Mouse (Mus musculus) midbrain, embryonic 16.5 days (tissue): Measurements from ENCODE around the gene Papss1. TPM values are rescaled to one million over a fixed set of nuclear protein-coding genes. Genes with fewer than 3 reads are reported as not detected.

ENCODE experiments used
- ATAC-seq: fragments of 200-750 bp; cut with Nextera tagmentation; 2 replicates; pipeline ENCODE4 v1.8.0; 2017; ENCODE audit warnings: moderate TSS enrichment
- H3K27ac ChIP-seq: fragments of 300-500 bp; sonication (generic); 2 replicates; pipeline ENCODE4 v1.5.1; 2014; ENCODE audit warnings: mild to moderate bottlenecking, low read length, mixed read lengths
- H3K27me3 ChIP-seq: fragments of 300-500 bp; sonication (generic); 2 replicates; pipeline ENCODE4 v1.6.1; 2014; ENCODE audit warnings: low read depth, low read length, mixed read lengths; ENCODE audit not compliant: control insufficient read depth, insufficient read depth
- H3K36me3 ChIP-seq: fragments of 300-500 bp; sonication (generic); 2 replicates; pipeline ENCODE4 v1.6.1; 2014; ENCODE audit warnings: mild to moderate bottlenecking, low read length, moderate library complexity, mixed read lengths; ENCODE audit not compliant: control insufficient read depth, insufficient read depth
- H3K4me1 ChIP-seq: fragments of 300-500 bp; sonication (generic); 2 replicates; pipeline ENCODE4 v1.6.1; 2014; ENCODE audit warnings: mild to moderate bottlenecking, low read length, mixed read lengths; ENCODE audit not compliant: control insufficient read depth, insufficient read depth
- H3K4me2 ChIP-seq: fragments of 300-500 bp; sonication (generic); 2 replicates; pipeline ENCODE4 v1.6.1; 2014; ENCODE audit warnings: mild to moderate bottlenecking, low read length, mixed read lengths
- H3K4me3 ChIP-seq: fragments of 300-500 bp; sonication (generic); 2 replicates; pipeline ENCODE4 v1.5.1; 2014; ENCODE audit warnings: low read depth, mild to moderate bottlenecking, low read length, moderate library complexity, mixed read lengths
- H3K9ac ChIP-seq: fragments of 300-500 bp; sonication (generic); 2 replicates; pipeline ENCODE4 v1.6.1; 2014; ENCODE audit warnings: low read depth, low read length, mixed read lengths
- H3K9me3 ChIP-seq: fragments of 300-500 bp; sonication (generic); replicated peaks from 2 replicates; pipeline ENCODE4 v1.6.1; 2014; ENCODE audit warnings: mild to moderate bottlenecking, low read length, mixed read lengths; ENCODE audit not compliant: control insufficient read depth, poor library complexity, severe bottlenecking
- WGBS: fragments of 180-500 bp; shearing (Covaris S2); extraction: QIAGEN DNeasy Blood & Tissue Kit; methylation state at CpG from one replicate; pipeline ENCODE4 v1.1.7; 2014; 5-methylcytosine and 5-hydroxymethylcytosine counted together
- polyA plus RNA-seq: library from polyadenylated mRNA; unstranded; fragments of >200 nt; fragmentation: Nextera tagmentation; extraction: Ambion mirVana; gene quantifications from 2 replicates; pipeline ENCODE4 v1.2.1, GENCODE M21; 2015

Papss1 gene
- polyA plus RNA-seq, 1 experiment from 2014 or later: 127 TPM

- H3K4me1 ChIP-seq: no peaks in the 10 kb centered on the region
- H3K4me2 ChIP-seq: no peak overlapping the region
- H3K27me3 ChIP-seq: no peaks in the 10 kb centered on the region
- H3K27ac ChIP-seq: no peak overlapping the region
- H3K9me3 ChIP-seq: no peaks in the 10 kb centered on the region
- 91% methylated on average over 11 of the region's 11 CpGs for WGBS
- H3K4me3 ChIP-seq: no peak overlapping the region
- H3K36me3 ChIP-seq: peaks cover 3% of the 10 kb centered on the region; the same call in 1 of the 2 replicates
- ATAC-seq: no peak
- no peak overlapping the region for H3K9ac ChIP-seq
Observed at GRCm38 (mm10) chr3:131600726-131601125, 36.2 kb downstream of the Papss1 start.

GRCm38 (mm10) chr3:131601366-131601765, 36.8 kb downstream of the Papss1 start:
- Histone ChIP-seq H3K27ac (no peak overlapping the region), H3K36me3 (peaks cover 3% of the 10 kb centered on the region; the same call in 1 of the 2 replicates), H3K4me2 (no peak overlapping the region), H3K9ac (no peak overlapping the region), H3K4me3 (no peak overlapping the region), H3K4me1 (no peaks in the 10 kb centered on the region), H3K9me3 (no peaks in the 10 kb centered on the region), H3K27me3 (no peaks in the 10 kb centered on the region)
- 100% methylated on average over 1 of the region's 1 CpGs for WGBS
- ATAC-seq: no peak

GRCm38 (mm10) chr3:131602995-131603414, 38.4 kb downstream of the Papss1 start:
- H3K4me2 ChIP-seq: no peak overlapping the region
- no peaks in the 10 kb centered on the region for H3K9me3 ChIP-seq
- no peak overlapping the region for H3K9ac ChIP-seq
- H3K4me1 ChIP-seq: no peaks in the 10 kb centered on the region
- H3K27me3 ChIP-seq: no peaks in the 10 kb centered on the region
- H3K27ac ChIP-seq: no peak overlapping the region
- H3K36me3 ChIP-seq: peaks cover 16% of the 10 kb centered on the region
- WGBS: 80% methylated on average over 4 of the region's 4 CpGs
- ATAC-seq: no peak
- H3K4me3 ChIP-seq: no peak overlapping the region

- peaks cover 29% of the 10 kb centered on the region for H3K36me3 ChIP-seq
- no peak for ATAC-seq
- WGBS: 98% methylated on average over 6 of the region's 6 CpGs
- H3K4me2 ChIP-seq: no peak overlapping the region
- no peaks in the 10 kb centered on the region for H3K27me3 ChIP-seq
- no peak overlapping the region for H3K9ac ChIP-seq
- H3K27ac ChIP-seq: no peak overlapping the region
- no peaks in the 10 kb centered on the region for H3K9me3 ChIP-seq
- no peak overlapping the region for H3K4me3 ChIP-seq
- no peaks in the 10 kb centered on the region for H3K4me1 ChIP-seq
Observed at GRCm38 (mm10) chr3:131608112-131608511, 43.5 kb downstream of the Papss1 start.

- ATAC-seq: no peak
- no peaks in the 10 kb centered on the region for H3K4me1 ChIP-seq
- H3K4me2 ChIP-seq: no peak overlapping the region
- H3K36me3 ChIP-seq: peaks cover 29% of the 10 kb centered on the region
- no peak overlapping the region for H3K9ac ChIP-seq
- WGBS: 91% methylated on average over 4 of the region's 4 CpGs
- H3K4me3 ChIP-seq: no peak overlapping the region
- H3K9me3 ChIP-seq: no peaks in the 10 kb centered on the region
- no peaks in the 10 kb centered on the region for H3K27me3 ChIP-seq
- no peak overlapping the region for H3K27ac ChIP-seq
Observed at GRCm38 (mm10) chr3:131609651-131610050, 45.1 kb downstream of the Papss1 start.

- no peak for ATAC-seq
- Histone ChIP-seq H3K4me2 (no peak overlapping the region), H3K27ac (no peak overlapping the region), H3K4me1 (no peaks in the 10 kb centered on the region), H3K9me3 (no peaks in the 10 kb centered on the region), H3K4me3 (no peak overlapping the region), H3K36me3 (peaks cover 28% of the 10 kb centered on the region), H3K27me3 (no peaks in the 10 kb centered on the region), H3K9ac (no peak overlapping the region)
- WGBS: 85% methylated on average over 6 of the region's 6 CpGs
Observed at GRCm38 (mm10) chr3:131610595-131610994, 46.0 kb downstream of the Papss1 start.

- Histone ChIP-seq H3K27ac (no peak overlapping the region), H3K4me1 (no peaks in the 10 kb centered on the region), H3K4me3 (no peak overlapping the region), H3K4me2 (no peak overlapping the region), H3K27me3 (no peaks in the 10 kb centered on the region), H3K9ac (no peak overlapping the region), H3K9me3 (no peaks in the 10 kb centered on the region), H3K36me3 (peaks cover 16% of the 10 kb centered on the region)
- ATAC-seq: no peak
- WGBS: 87% methylated on average over 5 of the region's 5 CpGs
Observed at GRCm38 (mm10) chr3:131612847-131613246, 48.3 kb downstream of the Papss1 start.

- 88% methylated on average over 8 of the region's 8 CpGs for WGBS
Observed at GRCm38 (mm10) chr3:131614056-131614455, 49.5 kb downstream of the Papss1 start.

GRCm38 (mm10) chr3:131618580-131619338, 54.2 kb downstream of the Papss1 start:
- peaks cover 13% of the 10 kb centered on the region for H3K36me3 ChIP-seq
- H3K9ac ChIP-seq: no peak overlapping the region
- WGBS: 91% methylated on average over 18 of the region's 18 CpGs
- H3K4me3 ChIP-seq: no peak overlapping the region
- H3K9me3 ChIP-seq: no peaks in the 10 kb centered on the region
- H3K4me2 ChIP-seq: no peak overlapping the region
- no peak for ATAC-seq
- no peaks in the 10 kb centered on the region for H3K4me1 ChIP-seq
- no peaks in the 10 kb centered on the region for H3K27me3 ChIP-seq
- H3K27ac ChIP-seq: no peak overlapping the region

More at GRCm38 (mm10) chr3:131614056-131614455, 49.5 kb downstream of the Papss1 start:
- Histone ChIP-seq H3K9me3 (no peaks in the 10 kb centered on the region), H3K4me3 (no peak overlapping the region), H3K9ac (no peak overlapping the region), H3K36me3 (peaks cover 14% of the 10 kb centered on the region), H3K4me2 (no peak overlapping the region), H3K4me1 (no peaks in the 10 kb centered on the region), H3K27ac (no peak overlapping the region), H3K27me3 (no peaks in the 10 kb centered on the region)
- no peak for ATAC-seq
